Mouse (Mus musculus): ENCODE measurements around the gene Mef2a. TPM values are rescaled to one million over a fixed set of nuclear protein-coding genes. Genes with fewer than 3 reads are reported as not detected.
A peak's percentile ranks its signal among the peaks of the same experiment; 100 is the strongest.

The Mef2a gene
- polyA plus RNA-seq, 1 experiment, result 17.2 TPM

DNA sequence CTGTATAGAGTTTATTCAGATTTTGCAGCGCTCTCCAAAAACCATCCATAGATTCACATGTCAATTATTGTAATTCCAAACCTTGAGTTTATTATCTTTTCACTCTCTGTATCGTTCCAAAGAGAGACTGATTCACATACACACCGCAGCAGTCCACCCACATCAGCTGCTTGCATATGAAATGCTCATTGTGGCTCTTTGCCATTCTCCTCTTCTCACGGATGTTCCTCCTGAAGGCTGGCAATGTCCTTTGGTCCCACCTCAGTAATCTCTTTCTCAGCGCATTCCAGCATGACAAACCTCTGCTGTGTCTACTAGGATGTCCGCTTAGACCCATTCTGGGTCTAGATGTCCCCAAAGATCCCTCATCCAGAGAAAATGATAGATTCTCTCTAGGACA is 4.1 kb upstream of the Mef2a start:
- TF ChIP-seq POLR2A (IDR thresholded peaks at IDR 0.05; ENCODE audit: borderline replicate concordance, control insufficient read depth, low read depth, low read length), result no peak
- no peak for TF ChIP-seq CTCF (IDR thresholded peaks at IDR 0.05; ENCODE audit: control insufficient read depth, insufficient read depth, low read length)
- Histone ChIP-seq H3K27ac (ENCODE audit: control insufficient read depth, insufficient read depth, low read depth, low read length, poor library complexity) (no peak overlapping the region), H3K4me1 (ENCODE audit: control insufficient read depth, insufficient read depth, low read length) (peaks cover 2% of the 10 kb centered on the region; the same call in 1 of the 2 replicates), H3K4me3 (replicated peaks; ENCODE audit: control insufficient read depth, low read depth, low read length) (no peak overlapping the region)
- 87% methylated on average over 6 of the region's 6 CpGs for WGBS

DNA sequence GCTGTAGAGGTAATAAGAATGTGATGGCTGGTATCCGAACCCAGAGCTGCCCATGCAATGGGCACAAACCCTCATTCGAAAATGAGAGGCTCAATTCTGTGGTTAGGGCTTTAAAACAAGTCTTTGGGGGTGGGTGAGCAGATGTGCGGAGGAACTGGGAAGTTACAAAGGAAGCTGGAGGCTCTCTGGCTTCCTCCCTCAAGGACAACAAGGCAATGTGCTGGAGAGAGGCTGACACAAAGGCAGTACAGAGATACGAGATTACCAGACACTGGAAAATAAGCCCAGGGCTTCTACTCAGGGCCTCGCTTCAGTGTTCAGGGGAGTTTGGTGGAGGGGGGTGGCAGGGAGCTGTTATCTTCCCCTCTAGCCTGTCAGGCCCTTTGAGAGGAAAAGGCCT is 1.3 kb upstream of the Mef2a start:
- TF ChIP-seq POLR2A (IDR thresholded peaks at IDR 0.05; ENCODE audit: borderline replicate concordance, control insufficient read depth, low read depth, low read length) (no peak), CTCF (IDR thresholded peaks at IDR 0.05; ENCODE audit: control insufficient read depth, insufficient read depth, low read length) (no peak)
- Histone ChIP-seq H3K27ac (ENCODE audit: control insufficient read depth, insufficient read depth, low read depth, low read length, poor library complexity) (no peak overlapping the region; the same call in 1 of the 2 replicates), H3K4me3 (replicated peaks; ENCODE audit: control insufficient read depth, low read depth, low read length) (no peak overlapping the region), H3K4me1 (ENCODE audit: control insufficient read depth, insufficient read depth, low read length) (no peaks in the 10 kb centered on the region)
- WGBS, result 13% methylated on average over 5 of the region's 5 CpGs

DNA sequence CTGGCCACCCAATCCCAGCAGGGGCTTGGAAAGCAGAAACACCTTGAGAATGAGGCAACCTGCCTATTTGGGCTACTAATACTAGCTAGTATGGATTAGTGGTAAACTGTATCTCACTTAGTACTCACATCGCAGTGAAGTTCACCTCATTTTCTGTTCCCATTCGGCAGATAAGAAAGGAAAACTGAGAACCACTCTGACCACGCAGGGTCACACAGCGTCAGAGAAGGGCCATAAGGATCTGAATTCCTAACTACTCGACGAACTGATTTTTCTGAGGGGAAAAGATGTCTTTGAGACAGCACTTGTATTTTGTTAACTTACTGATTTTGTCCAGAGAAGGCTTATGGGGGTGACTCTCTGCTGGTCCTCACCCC is 914 bp upstream of the Mef2a start:
- TF ChIP-seq CTCF (IDR thresholded peaks at IDR 0.05; ENCODE audit: control insufficient read depth, insufficient read depth, low read length) (no peak), POLR2A (IDR thresholded peaks at IDR 0.05; ENCODE audit: borderline replicate concordance, control insufficient read depth, low read depth, low read length) (no peak)
- 29% methylated on average over 6 of the region's 6 CpGs for WGBS
- Histone ChIP-seq H3K4me1 (ENCODE audit: control insufficient read depth, insufficient read depth, low read length) (no peaks in the 10 kb centered on the region), H3K27ac (ENCODE audit: control insufficient read depth, insufficient read depth, low read depth, low read length, poor library complexity) (peak overlapping the region; percentile 97), H3K4me3 (replicated peaks; ENCODE audit: control insufficient read depth, low read depth, low read length) (peak overlapping the region; percentile 61)

DNA sequence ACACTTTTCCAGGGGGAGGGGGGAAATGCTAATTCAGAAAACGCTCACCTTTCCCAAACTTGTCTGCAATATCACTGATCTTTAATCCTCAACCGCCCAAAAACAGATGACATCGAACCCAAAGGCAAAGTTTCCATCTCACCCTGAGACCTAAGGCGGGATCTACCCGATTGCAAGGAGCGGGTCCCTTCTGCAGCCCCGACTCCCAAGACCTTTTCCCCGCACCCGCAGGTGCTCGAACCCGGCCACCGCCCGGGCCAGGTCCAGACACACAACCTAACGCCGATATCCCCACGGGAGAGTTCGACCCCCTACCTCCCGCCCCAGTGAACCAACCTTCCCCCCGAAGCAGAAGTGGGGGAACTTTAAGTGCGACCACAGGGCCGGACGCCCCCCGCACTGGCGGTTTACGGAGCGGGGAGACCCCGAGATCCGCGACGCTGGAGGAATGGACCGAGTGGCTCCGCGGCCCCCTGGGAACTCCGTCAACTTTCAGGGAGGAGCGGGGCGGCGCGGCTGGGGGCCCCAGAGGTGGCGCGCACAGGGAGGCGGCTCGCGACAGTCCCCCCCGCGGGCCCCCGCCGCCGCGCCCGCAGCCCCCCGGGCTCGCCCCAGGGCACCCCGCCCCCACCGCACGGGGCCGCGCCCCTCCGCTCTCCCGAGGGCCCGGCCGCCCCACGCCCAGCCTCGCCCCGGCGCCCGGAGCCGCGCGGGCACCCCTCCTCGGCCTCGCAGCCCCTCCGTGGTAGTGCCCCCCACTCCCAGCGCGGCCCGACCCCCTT is 576 bp downstream of the Mef2a start:
- H3K27ac ChIP-seq (ENCODE audit: control insufficient read depth, insufficient read depth, low read depth, low read length, poor library complexity), result peak overlapping the region; percentile 97
- H3K4me1 ChIP-seq (ENCODE audit: control insufficient read depth, insufficient read depth, low read length), result no peaks in the 10 kb centered on the region; the same call in 1 of the 2 replicates
- peak overlapping the region; percentile 72 for H3K4me3 ChIP-seq (replicated peaks; ENCODE audit: control insufficient read depth, low read depth, low read length)
- WGBS, result 1% methylated on average over 65 of the region's 75 CpGs
- TF ChIP-seq POLR2A (IDR thresholded peaks at IDR 0.05; ENCODE audit: borderline replicate concordance, control insufficient read depth, low read depth, low read length) (no peak), CTCF (IDR thresholded peaks at IDR 0.05; ENCODE audit: control insufficient read depth, insufficient read depth, low read length) (no peak)

DNA sequence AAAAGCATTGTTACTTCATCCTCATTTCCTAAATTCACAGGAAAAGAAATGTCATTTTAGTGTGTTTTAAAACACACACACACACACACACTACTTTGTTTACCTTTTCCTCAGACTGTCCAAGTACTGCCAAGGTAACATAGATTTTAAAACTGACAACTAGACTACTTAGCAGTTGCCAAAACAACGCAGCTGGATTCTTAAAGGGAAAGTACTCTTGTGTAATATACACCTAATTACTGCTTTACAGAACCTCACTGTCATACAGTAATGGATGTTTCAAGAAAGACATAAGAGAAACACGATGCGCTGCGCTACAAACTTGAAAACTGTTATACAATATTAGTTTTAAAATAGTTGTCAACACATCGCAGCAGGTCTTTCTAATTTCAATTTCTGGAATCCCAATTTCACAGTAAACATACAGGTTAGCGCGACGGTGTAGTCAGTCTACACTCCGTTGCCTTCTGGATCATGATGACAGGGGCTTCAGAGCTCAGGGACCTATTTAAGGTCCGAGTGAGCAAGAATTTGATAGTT is 1.2 kb downstream of the Mef2a start:
- Histone ChIP-seq H3K4me3 (replicated peaks; ENCODE audit: control insufficient read depth, low read depth, low read length) (peak overlapping the region; percentile 72), H3K27ac (ENCODE audit: control insufficient read depth, insufficient read depth, low read depth, low read length, poor library complexity) (no peak overlapping the region), H3K4me1 (ENCODE audit: control insufficient read depth, insufficient read depth, low read length) (no peaks in the 10 kb centered on the region; the same call in 1 of the 2 replicates)
- no peak for TF ChIP-seq POLR2A (IDR thresholded peaks at IDR 0.05; ENCODE audit: borderline replicate concordance, control insufficient read depth, low read depth, low read length)
- TF ChIP-seq CTCF (IDR thresholded peaks at IDR 0.05; ENCODE audit: control insufficient read depth, insufficient read depth, low read length), result no peak
- WGBS, result 2% methylated on average over 10 of the region's 10 CpGs

DNA sequence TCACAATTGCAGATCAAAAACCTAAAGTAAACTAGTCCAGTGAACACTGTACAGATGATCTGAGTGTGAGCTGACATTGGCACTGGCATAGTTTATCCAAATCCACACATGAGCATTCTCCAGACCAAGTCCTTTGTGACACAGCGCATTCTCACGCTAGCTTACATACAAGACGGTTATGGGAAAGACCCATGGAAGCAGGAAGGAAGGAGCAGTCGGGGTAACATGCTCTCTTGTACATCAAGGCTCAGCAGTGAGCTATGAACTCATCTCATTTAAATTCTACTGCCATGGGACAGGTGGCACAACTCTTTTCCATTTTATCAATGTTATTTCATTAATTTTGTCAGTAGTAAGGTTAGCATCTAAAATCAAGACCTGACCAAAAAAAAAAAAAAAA is 3.0 kb downstream of the Mef2a start:
- 64% methylated on average over 4 of the region's 4 CpGs for WGBS
- no peak for TF ChIP-seq POLR2A (IDR thresholded peaks at IDR 0.05; ENCODE audit: borderline replicate concordance, control insufficient read depth, low read depth, low read length)
- TF ChIP-seq CTCF (IDR thresholded peaks at IDR 0.05; ENCODE audit: control insufficient read depth, insufficient read depth, low read length), result no peak
- H3K27ac ChIP-seq (ENCODE audit: control insufficient read depth, insufficient read depth, low read depth, low read length, poor library complexity), result no peak overlapping the region
- H3K4me1 ChIP-seq (ENCODE audit: control insufficient read depth, insufficient read depth, low read length), result no peaks in the 10 kb centered on the region; the same call in 1 of the 2 replicates
- H3K4me3 ChIP-seq (replicated peaks; ENCODE audit: control insufficient read depth, low read depth, low read length), result no peak overlapping the region

DNA sequence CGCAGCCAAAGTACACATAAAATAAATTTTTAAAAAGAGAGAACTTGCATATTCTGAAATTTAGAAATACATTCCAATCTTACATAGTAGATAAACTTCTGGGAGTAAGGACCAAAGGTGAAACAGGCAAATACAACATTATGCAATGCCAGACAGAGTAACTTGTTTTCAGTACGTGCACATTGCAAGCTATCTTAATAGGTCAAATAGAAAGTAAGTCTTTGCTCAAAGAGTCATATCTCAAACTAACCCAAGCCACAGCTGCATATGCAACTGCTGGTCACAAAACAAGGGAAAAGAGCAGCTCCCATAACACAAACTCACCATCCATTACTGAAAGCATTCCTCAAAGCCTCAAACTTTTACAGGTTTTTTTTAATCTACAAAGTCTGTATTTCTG is 4.3 kb downstream of the Mef2a start:
- no peaks in the 10 kb centered on the region; the same call in 1 of the 2 replicates for H3K4me1 ChIP-seq (ENCODE audit: control insufficient read depth, insufficient read depth, low read length)
- TF ChIP-seq CTCF (IDR thresholded peaks at IDR 0.05; ENCODE audit: control insufficient read depth, insufficient read depth, low read length) (no peak), POLR2A (IDR thresholded peaks at IDR 0.05; ENCODE audit: borderline replicate concordance, control insufficient read depth, low read depth, low read length) (no peak)
- 60% methylated on average over 2 of the region's 2 CpGs for WGBS
- no peak overlapping the region for H3K4me3 ChIP-seq (replicated peaks; ENCODE audit: control insufficient read depth, low read depth, low read length)
- H3K27ac ChIP-seq (ENCODE audit: control insufficient read depth, insufficient read depth, low read depth, low read length, poor library complexity), result no peak overlapping the region

DNA sequence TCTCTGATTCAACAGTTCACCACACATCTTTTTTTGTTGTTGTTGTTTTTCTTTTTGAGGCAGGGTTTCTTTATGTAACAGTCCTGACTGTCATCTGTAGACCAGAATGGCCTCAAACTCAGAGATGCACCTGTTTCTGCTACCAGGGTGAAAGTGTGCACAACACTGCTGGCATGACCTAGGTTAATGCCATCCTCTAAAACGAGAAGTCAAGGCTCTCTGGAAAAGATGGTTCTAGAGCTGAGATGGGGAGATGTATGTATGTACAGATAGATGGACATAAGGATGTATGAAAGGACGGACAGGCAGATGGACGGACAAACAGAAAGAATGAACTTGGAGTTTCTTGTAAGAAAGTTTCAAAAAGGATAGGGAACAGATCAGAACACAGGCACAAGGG is 12.1 kb downstream of the Mef2a start:
- no peak overlapping the region for H3K27ac ChIP-seq (ENCODE audit: control insufficient read depth, insufficient read depth, low read depth, low read length, poor library complexity)
- TF ChIP-seq CTCF (IDR thresholded peaks at IDR 0.05; ENCODE audit: control insufficient read depth, insufficient read depth, low read length) (no peak), POLR2A (IDR thresholded peaks at IDR 0.05; ENCODE audit: borderline replicate concordance, control insufficient read depth, low read depth, low read length) (no peak)
- no peak overlapping the region for H3K4me3 ChIP-seq (replicated peaks; ENCODE audit: control insufficient read depth, low read depth, low read length)
- 72% methylated on average over 3 of the region's 3 CpGs for WGBS
- no peaks in the 10 kb centered on the region; the same call in 1 of the 2 replicates for H3K4me1 ChIP-seq (ENCODE audit: control insufficient read depth, insufficient read depth, low read length)

Measured in bone marrow, adult 2 months (tissue).